10 mouse cellular contexts compared by ENCODE assay signal in genomic region chr11:86962362-86962761, GRCm38 (mm10). TPM values are rescaled to one million over a fixed set of nuclear protein-coding genes. Genes with fewer than 3 reads are reported as not detected.
DNase-seq lines count a peak whose midpoint lies in the region; ATAC-seq lines count a peak whose summit lies in the region.
"Had no signal": no experiment of that assay in that cellular context is flagged by ENCODE, and none has a peak within 500 bp of the region (broad histone marks: within the 10 kb centered on the region; RNA-seq: fewer than 3 reads in every experiment).

No protein-coding gene starts in this region.

- DNase-seq in heart, adult 9 months (ENCODE audit: low spot score in 2 of 2), result no peak
- no peak for DNase-seq in lung, postnatal 14 days
- DNase-seq in liver, embryonic 11.5 days (ENCODE audit: low spot score), result no peak
- DNase-seq: embryo, embryonic 11 days had no signal

- no peak overlapping the region for H3K4me3 ChIP-seq in heart, embryonic 16.5 days (ENCODE audit: low read length)
- no peak overlapping the region for H3K4me3 ChIP-seq in lung, embryonic 16.5 days (ENCODE audit: low read length)
- no peak overlapping the region for H3K4me3 ChIP-seq in liver, embryonic 11.5 days (ENCODE audit: low read depth, low read length)
- H3K4me3 ChIP-seq: forebrain, embryonic 12.5 days had no signal

- no peaks in the 10 kb centered on the region for H3K27me3 ChIP-seq in heart, embryonic 16.5 days (ENCODE audit: control insufficient read depth, insufficient read depth, low read length)
- H3K27me3 ChIP-seq in lung, embryonic 16.5 days (ENCODE audit: control insufficient read depth, insufficient read depth, low read depth, low read length), result no peaks in the 10 kb centered on the region
- no peaks in the 10 kb centered on the region for H3K27me3 ChIP-seq in liver, embryonic 11.5 days (replicated peaks; ENCODE audit: control insufficient read depth, insufficient read depth, low read length)
- H3K27me3 ChIP-seq: forebrain, embryonic 12.5 days had no signal

- peak overlapping the region; percentile 38 for H3K4me2 ChIP-seq in heart, embryonic 16.5 days (ENCODE audit: low read depth, low read length)
- H3K4me2 ChIP-seq in lung, embryonic 16.5 days (ENCODE audit: low read depth, low read length), result peak overlapping the region; percentile 6
- no peak overlapping the region for H3K4me2 ChIP-seq in liver, embryonic 11.5 days
- H3K4me2 ChIP-seq: forebrain, embryonic 12.5 days; midbrain, embryonic 11.5 days had no signal

- ATAC-seq in heart, embryonic 16.5 days (replicated peaks; ENCODE audit: extremely low read depth, insufficient read depth, low FRiP score), result no peak
- ATAC-seq in lung, embryonic 16.5 days (ENCODE audit: low read depth), result peak; percentile 22; the same call in 1 of the 2 replicates
- ATAC-seq in liver, embryonic 11.5 days (replicated peaks; ENCODE audit: low FRiP score), result no peak
- no peak for ATAC-seq in inflammation-experienced regulatory T-cells, adult 6 months
- no peak for ATAC-seq in megakaryocyte progenitor cell, adult 5-6 weeks (replicated peaks; ENCODE audit: poor library complexity)

- no peaks in the 10 kb centered on the region for H3K9me3 ChIP-seq in heart, embryonic 16.5 days (replicated peaks; ENCODE audit: control insufficient read depth, low read length)
- H3K9me3 ChIP-seq in lung, embryonic 16.5 days (ENCODE audit: control insufficient read depth, low read length), result no peaks in the 10 kb centered on the region
- H3K9me3 ChIP-seq in liver, embryonic 11.5 days (ENCODE audit: control insufficient read depth, low read length), result no peaks in the 10 kb centered on the region
- H3K9me3 ChIP-seq: forebrain, embryonic 12.5 days had no signal

- H3K36me3 ChIP-seq in heart, embryonic 16.5 days (ENCODE audit: control insufficient read depth, insufficient read depth), result no peaks in the 10 kb centered on the region
- no peaks in the 10 kb centered on the region for H3K36me3 ChIP-seq in lung, embryonic 16.5 days (ENCODE audit: control insufficient read depth, insufficient read depth, low read length)
- no peaks in the 10 kb centered on the region for H3K36me3 ChIP-seq in liver, embryonic 11.5 days (ENCODE audit: control insufficient read depth, insufficient read depth, low read length)
- H3K36me3 ChIP-seq: forebrain, embryonic 12.5 days had no signal

- H3K9ac ChIP-seq in heart, embryonic 16.5 days (ENCODE audit: low read length), result peak overlapping the region; percentile 41
- 0 out of 2 replicates have a peak overlapping the region, but pooled peaks have one; percentile 11 for H3K9ac ChIP-seq in lung, embryonic 16.5 days (ENCODE audit: low read length)
- H3K9ac ChIP-seq in liver, embryonic 11.5 days (ENCODE audit: low read depth, low read length), result no peak overlapping the region
- H3K9ac ChIP-seq: forebrain, embryonic 12.5 days had no signal

- H3K4me1 ChIP-seq in heart, embryonic 16.5 days (ENCODE audit: control insufficient read depth, insufficient read depth, low read length), result peaks cover 78% of the 10 kb centered on the region
- peaks cover 66% of the 10 kb centered on the region for H3K4me1 ChIP-seq in lung, embryonic 16.5 days (replicated peaks; ENCODE audit: control insufficient read depth, insufficient read depth, low read length)
- H3K4me1 ChIP-seq in liver, embryonic 11.5 days (replicated peaks; ENCODE audit: control insufficient read depth, insufficient read depth, low read length), result peaks cover 61% of the 10 kb centered on the region

- 16% methylated on average over 2 of the region's 2 CpGs for WGBS in heart, embryonic 16.5 days
- WGBS in lung, embryonic 16.5 days, result 28% methylated on average over 2 of the region's 2 CpGs
- WGBS in liver, embryonic 11.5 days, result 43% methylated on average over 2 of the region's 2 CpGs

- H3K27ac ChIP-seq in heart, embryonic 16.5 days (ENCODE audit: low read length), result peak overlapping the region; percentile 96
- peak overlapping the region; percentile 92 for H3K27ac ChIP-seq in lung, embryonic 16.5 days (ENCODE audit: low read length)
- peak overlapping the region; percentile 71 for H3K27ac ChIP-seq in liver, embryonic 11.5 days (ENCODE audit: low read depth, low read length)
- H3K27ac ChIP-seq: forebrain, embryonic 12.5 days had no signal

RNA-seq across cellular contexts. Expression of gene Ypel2, which starts 31.1 kb away (rescaled TPM):
- polyA plus RNA-seq in heart, embryonic 16.5 days (2015; fragmentation: Nextera tagmentation; extraction: Ambion mirVana), result 22.5 and 24.2 TPM in 2 replicates
- polyA plus RNA-seq in lung, embryonic 16.5 days (2015; fragmentation: Nextera tagmentation; extraction: Ambion mirVana), result 11.4 and 11.8 TPM in 2 replicates
- 2.9 and 3.1 TPM in 2 replicates for polyA plus RNA-seq in liver, embryonic 11.5 days (2014; fragmentation: Nextera tagmentation; extraction: Ambion mirVana)
- 1 to 10 TPM; 3.7 to 8.9 (median 5.8) TPM for polyA plus RNA-seq in inflammation-experienced regulatory T-cells, adult 6 months (2017; shearing (Covaris generic))
- 6.8 and 8.6 TPM in 2 replicates for total RNA-seq in megakaryocyte progenitor cell, adult 5-6 weeks (2015)
- 5.8 and 6.2 TPM in 2 replicates for total RNA-seq in megakaryocyte progenitor cell, adult 5-6 weeks (2017)
